In the genomic region with DNA sequence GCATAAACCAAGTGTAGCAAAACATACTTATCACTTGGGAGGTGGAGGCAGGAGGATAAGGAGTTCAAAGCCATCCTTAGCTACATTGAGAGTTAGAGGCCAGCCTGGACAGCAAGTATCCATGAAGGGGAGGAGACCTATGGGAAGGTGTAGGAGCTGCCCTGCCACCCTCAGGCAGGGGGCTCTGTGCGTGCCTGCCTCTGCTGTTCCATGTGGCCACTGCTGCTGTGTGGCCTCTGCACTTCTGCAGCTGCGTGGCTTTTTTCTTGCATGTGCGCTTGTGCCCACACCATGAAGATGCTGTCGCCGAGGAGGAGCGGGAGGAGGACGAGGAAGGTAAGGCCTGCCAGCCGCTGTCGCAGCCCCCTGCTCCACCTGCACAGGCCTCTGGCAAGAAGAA, we compare ENCODE assay signal across 19 mouse cellular contexts. TPM values are rescaled to one million over a fixed set of nuclear protein-coding genes. Genes with fewer than 3 reads are reported as not detected.
DNase-seq lines count a peak whose midpoint lies in the region; ATAC-seq and TF ChIP-seq lines count a peak whose summit lies in the region.
"Had no signal": no experiment of that assay in that cellular context is flagged by ENCODE, and none has a peak within 500 bp of the region (broad histone marks: within the 10 kb centered on the region; RNA-seq: fewer than 3 reads in every experiment).

No protein-coding gene starts in this region.

- intact Hi-C loops in gastrocnemius, adult 2 months (cut with DNase I) = no loop called here
- intact Hi-C loops in gastrocnemius, postnatal 14 days (cut with DNase I; ENCODE audit: low total_unique reads) = no loop called here
- intact Hi-C loops in left cerebral cortex, postnatal 25 days (cut with DNase I) = no loop called here

- peak overlapping the region; percentile 86 for H3K4me3 ChIP-seq in gastrocnemius, adult 2 months
- no peak overlapping the region for H3K4me3 ChIP-seq in midbrain, embryonic 10.5 days
- H3K4me3 ChIP-seq in midbrain, embryonic 11.5 days (ENCODE audit: low read depth, low read length) = no peak overlapping the region
- H3K4me3 ChIP-seq in limb, embryonic 14.5 days (replicated peaks; ENCODE audit: low read length) = no peak overlapping the region
- H3K4me3 ChIP-seq: forebrain, embryonic 12.5 days; heart, embryonic 15.5 days had no signal

- no peak for ATAC-seq in midbrain, embryonic 11.5 days (ENCODE audit: low FRiP score)
- ATAC-seq in limb, embryonic 14.5 days (ENCODE audit: low FRiP score, low read depth) = no peak
- ATAC-seq: forebrain, postnatal 0 days had no signal

- peak overlapping the region; percentile 98 for H3K27ac ChIP-seq in gastrocnemius, adult 2 months
- peak overlapping the region; percentile 72 for H3K27ac ChIP-seq in midbrain, embryonic 10.5 days (replicated peaks)
- no peak overlapping the region for H3K27ac ChIP-seq in midbrain, embryonic 11.5 days (ENCODE audit: low read depth, low read length)
- 0 out of 2 replicates have a peak overlapping the region, but pooled peaks have one; percentile 39 for H3K27ac ChIP-seq in limb, embryonic 14.5 days (replicated peaks; ENCODE audit: low read depth, low read length)
- H3K27ac ChIP-seq: heart, embryonic 15.5 days; hindbrain, embryonic 14.5 days had no signal

- peak; percentile 47 for DNase-seq in gastrocnemius, adult 2 months
- DNase-seq in gastrocnemius, postnatal 14 days = no peak
- no peak for DNase-seq in midbrain, embryonic 10.5 days (ENCODE audit: low spot score)
- no peak for DNase-seq in midbrain, embryonic 11.5 days (ENCODE audit: low spot score, missing footprints)
- no peak for DNase-seq in limb, embryonic 14.5 days (ENCODE audit: low spot score)
- DNase-seq in left cerebral cortex, postnatal 25 days (ENCODE audit: low spot score in 2 of 2) = no peak
- no peak for DNase-seq in urinary bladder, adult 2 months (ENCODE audit: low spot score)
- DNase-seq: adrenal gland, postnatal 10 days; cerebellum, adult 11 months; cerebellum, adult 8-10 months; cerebellum, postnatal 14 days; forebrain, postnatal 0 days; gastrocnemius, postnatal 36 days; heart, adult 11 months; heart, postnatal 14 days had no signal

- H3K36me3 ChIP-seq in midbrain, embryonic 10.5 days = no peaks in the 10 kb centered on the region
- H3K36me3 ChIP-seq in midbrain, embryonic 11.5 days (ENCODE audit: control insufficient read depth, insufficient read depth, low read length) = no peaks in the 10 kb centered on the region
- H3K36me3 ChIP-seq in limb, embryonic 14.5 days (ENCODE audit: control insufficient read depth, insufficient read depth, low read length) = no peaks in the 10 kb centered on the region
- H3K36me3 ChIP-seq: forebrain, embryonic 12.5 days; heart, embryonic 15.5 days had no signal

- no peak overlapping the region for H3K9ac ChIP-seq in midbrain, embryonic 11.5 days (ENCODE audit: low read length)
- no peak overlapping the region for H3K9ac ChIP-seq in limb, embryonic 14.5 days (ENCODE audit: low read depth, low read length, severe bottlenecking)
- H3K9ac ChIP-seq: forebrain, embryonic 12.5 days; forebrain, postnatal 0 days; heart, embryonic 15.5 days; hindbrain, embryonic 14.5 days had no signal

- H3K27me3 ChIP-seq in midbrain, embryonic 10.5 days (ENCODE audit: low read depth, poor library complexity, severe bottlenecking) = no peaks in the 10 kb centered on the region
- no peaks in the 10 kb centered on the region for H3K27me3 ChIP-seq in midbrain, embryonic 11.5 days (ENCODE audit: control insufficient read depth, insufficient read depth, low read length)
- no peaks in the 10 kb centered on the region for H3K27me3 ChIP-seq in limb, embryonic 14.5 days (ENCODE audit: control insufficient read depth, insufficient read depth, low read length)
- H3K27me3 ChIP-seq: forebrain, embryonic 12.5 days; heart, embryonic 15.5 days had no signal

- WGBS in midbrain, embryonic 10.5 days = 91% methylated on average over 9 of the region's 9 CpGs
- WGBS in midbrain, embryonic 11.5 days = 91% methylated on average over 9 of the region's 9 CpGs
- 83% methylated on average over 9 of the region's 9 CpGs for WGBS in limb, embryonic 14.5 days

- H3K4me1 ChIP-seq in midbrain, embryonic 10.5 days = peaks cover 51% of the 10 kb centered on the region
- H3K4me1 ChIP-seq in midbrain, embryonic 11.5 days (ENCODE audit: control insufficient read depth, insufficient read depth, low read length) = peaks cover 27% of the 10 kb centered on the region
- peaks cover 48% of the 10 kb centered on the region for H3K4me1 ChIP-seq in limb, embryonic 14.5 days (ENCODE audit: control insufficient read depth, insufficient read depth, low read length)

- no peaks in the 10 kb centered on the region for H3K9me3 ChIP-seq in midbrain, embryonic 10.5 days (replicated peaks)
- no peaks in the 10 kb centered on the region for H3K9me3 ChIP-seq in midbrain, embryonic 11.5 days (ENCODE audit: control insufficient read depth, low read length)
- no peaks in the 10 kb centered on the region for H3K9me3 ChIP-seq in limb, embryonic 14.5 days (ENCODE audit: control insufficient read depth, low read length)
- H3K9me3 ChIP-seq: forebrain, embryonic 12.5 days; heart, embryonic 15.5 days had no signal

- H3K4me2 ChIP-seq in midbrain, embryonic 11.5 days = no peak overlapping the region
- no peak overlapping the region for H3K4me2 ChIP-seq in limb, embryonic 14.5 days (replicated peaks; ENCODE audit: low read depth, low read length, severe bottlenecking)
- H3K4me2 ChIP-seq: forebrain, embryonic 12.5 days; heart, embryonic 15.5 days; hindbrain, embryonic 14.5 days had no signal

- TF ChIP-seq POLR2A in limb, embryonic 14.5 days (IDR thresholded peaks at IDR 0.05; ENCODE audit: borderline replicate concordance, extremely low read depth, insufficient read depth, insufficient read length) = no peak

- TF ChIP-seq CTCF in gastrocnemius, adult 2 months (IDR thresholded peaks at IDR 0.05) = no peak

RNA-seq across cellular contexts. Expression of a gene that starts 8.8 kb away (rescaled TPM):
- total RNA-seq in gastrocnemius, adult 2 months (2021) = over 10,000 TPM; 28,899 to 38,022 TPM
- over 10,000 TPM; 22,199 to 23,470 TPM for total RNA-seq in gastrocnemius, postnatal 14 days (2021)
- 1.9 TPM in 2 replicates for polyA plus RNA-seq in midbrain, embryonic 10.5 days (2016; fragmentation: Nextera tagmentation; extraction: Ambion mirVana)
- polyA plus RNA-seq in midbrain, embryonic 11.5 days (2014; fragmentation: Nextera tagmentation; extraction: Ambion mirVana) = 0.77 and 2.0 TPM in 2 replicates
- 42.5 and 114 TPM in 2 replicates for polyA plus RNA-seq in limb, embryonic 14.5 days (2012; rRNA removed)
- polyA plus RNA-seq in limb, embryonic 14.5 days (2014; fragmentation: Nextera tagmentation; extraction: Ambion mirVana) = 101 and 183 TPM in 2 replicates
- total RNA-seq in left cerebral cortex, postnatal 25 days (2021) = not detected
- 74.3 and 79.9 TPM in 2 replicates for polyA plus RNA-seq in urinary bladder, adult 2 months (2012; rRNA removed)
- total RNA-seq: MEL had no signal

RNA-seq across cellular contexts. Expression of a gene that starts 25.0 kb away (rescaled TPM):
- 1 to 10 TPM in 1 of 2 experiments, under 1 TPM in 1; 0.89 to 1.4 TPM for total RNA-seq in gastrocnemius, adult 2 months (2021)
- total RNA-seq in gastrocnemius, postnatal 14 days (2021) = 1 to 10 TPM; 5.0 to 5.2 TPM
- polyA plus RNA-seq in midbrain, embryonic 10.5 days (2016; fragmentation: Nextera tagmentation; extraction: Ambion mirVana) = 15.8 and 20.3 TPM in 2 replicates
- polyA plus RNA-seq in midbrain, embryonic 11.5 days (2014; fragmentation: Nextera tagmentation; extraction: Ambion mirVana) = 13.9 and 16.6 TPM in 2 replicates
- polyA plus RNA-seq in limb, embryonic 14.5 days (2012; rRNA removed) = 94.6 and 97.2 TPM in 2 replicates
- polyA plus RNA-seq in limb, embryonic 14.5 days (2014; fragmentation: Nextera tagmentation; extraction: Ambion mirVana) = 30.0 and 40.8 TPM in 2 replicates
- total RNA-seq in left cerebral cortex, postnatal 25 days (2021) = 1 to 10 TPM; 3.3 to 6.9 TPM
- polyA plus RNA-seq in urinary bladder, adult 2 months (2012; rRNA removed) = 76.2 and 102 TPM in 2 replicates

RNA-seq across cellular contexts. Expression of a gene that starts 46.8 kb away (rescaled TPM):
- total RNA-seq in gastrocnemius, adult 2 months (2021) = 10 to 100 TPM; 25.8 to 47.3 TPM
- 10 to 100 TPM; 22.2 to 35.0 TPM for total RNA-seq in gastrocnemius, postnatal 14 days (2021)
- polyA plus RNA-seq in midbrain, embryonic 10.5 days (2016; fragmentation: Nextera tagmentation; extraction: Ambion mirVana) = 14.2 and 15.0 TPM in 2 replicates
- polyA plus RNA-seq in midbrain, embryonic 11.5 days (2014; fragmentation: Nextera tagmentation; extraction: Ambion mirVana) = 11.1 and 13.1 TPM in 2 replicates
- polyA plus RNA-seq in limb, embryonic 14.5 days (2012; rRNA removed) = 102 TPM in 2 replicates
- 45.8 and 48.0 TPM in 2 replicates for polyA plus RNA-seq in limb, embryonic 14.5 days (2014; fragmentation: Nextera tagmentation; extraction: Ambion mirVana)
- 1 to 10 TPM; 5.2 to 5.4 TPM for total RNA-seq in left cerebral cortex, postnatal 25 days (2021)
- polyA plus RNA-seq in urinary bladder, adult 2 months (2012; rRNA removed) = 379 and 420 TPM in 2 replicates
- total RNA-seq: MEL had no signal

Comparison
In these comparisons a context has a peak if more than half of its experiments do, and no peak if none do; other contexts are left out.
1. RNA of a gene that starts 8.8 kb away (polyA plus RNA-seq): 42.5 to 183 TPM in limb, embryonic 14.5 days and 74.3 to 79.9 TPM in urinary bladder, adult 2 months; 0.77 to 2.0 TPM in midbrain, embryonic 11.5 days and 1.9 TPM in midbrain, embryonic 10.5 days; every median in the first group is over 10 times any median in the second.